Comparison of ENCODE assay signal across 12 mouse cellular contexts in genomic region chr1:81520420-81521273, GRCm38 (mm10).
A peak's percentile ranks its signal among the peaks of the same experiment; 100 is the strongest.
DNase-seq lines count a peak whose midpoint lies in the region; ATAC-seq and TF ChIP-seq lines count a peak whose summit lies in the region.
"Had no signal": no experiment of that assay in that cellular context is flagged by ENCODE, and none has a peak within 500 bp of the region (broad histone marks: within the 10 kb centered on the region; RNA-seq: fewer than 3 reads in every experiment).

No protein-coding gene starts in this region.

- H3K4me2 ChIP-seq in limb, embryonic 14.5 days (replicated peaks; ENCODE audit: low read depth, low read length, severe bottlenecking) = no peak overlapping the region
- H3K4me2 ChIP-seq in forebrain, embryonic 16.5 days (ENCODE audit: low read length) = no peak overlapping the region
- H3K4me2 ChIP-seq in midbrain, embryonic 15.5 days = no peak overlapping the region

- no peak for DNase-seq in limb, embryonic 14.5 days (ENCODE audit: low spot score)
- no peak for DNase-seq in limb, embryonic 10.5 days (ENCODE audit: low spot score)
- DNase-seq in embryo, embryonic 10.5 days (ENCODE audit: low spot score) = peak; percentile 64
- no peak for DNase-seq in cerebellum, adult 8-10 months
- DNase-seq in thymus, postnatal 4 days = no peak
- DNase-seq: B cell, adult 2 months; cerebellum, postnatal 25 days; right cerebral cortex, postnatal 25 days had no signal

- peak; percentile 53; the same call in 1 of the 2 replicates for ATAC-seq in limb, embryonic 14.5 days (ENCODE audit: low FRiP score, low read depth)
- ATAC-seq in forebrain, embryonic 16.5 days = peak; percentile 90
- peak; percentile 64; the same call in 1 of the 2 replicates for ATAC-seq in midbrain, embryonic 15.5 days (replicated peaks)
- ATAC-seq in activated CD4-positive, CD25-positive, alpha-beta regulatory T cell, adult 4 months = no peak

- no peaks in the 10 kb centered on the region for H3K4me1 ChIP-seq in limb, embryonic 14.5 days (ENCODE audit: control insufficient read depth, insufficient read depth, low read length)
- peaks cover 2% of the 10 kb centered on the region; the same call in 1 of the 2 replicates for H3K4me1 ChIP-seq in limb, embryonic 10.5 days
- H3K4me1 ChIP-seq in forebrain, embryonic 16.5 days (replicated peaks; ENCODE audit: control insufficient read depth, insufficient read depth, low read length) = peaks cover 6% of the 10 kb centered on the region; the same call in 1 of the 2 replicates
- peaks cover 2% of the 10 kb centered on the region; the same call in 1 of the 2 replicates for H3K4me1 ChIP-seq in midbrain, embryonic 15.5 days

- no peak overlapping the region for H3K4me3 ChIP-seq in limb, embryonic 14.5 days (replicated peaks; ENCODE audit: low read length)
- H3K4me3 ChIP-seq in limb, embryonic 10.5 days = no peak overlapping the region
- no peak overlapping the region for H3K4me3 ChIP-seq in forebrain, embryonic 16.5 days (replicated peaks; ENCODE audit: low read length)
- H3K4me3 ChIP-seq in midbrain, embryonic 15.5 days = no peak overlapping the region

- WGBS in limb, embryonic 14.5 days = 80% methylated on average over 9 of the region's 9 CpGs
- WGBS in limb, embryonic 10.5 days = 86% methylated on average over 9 of the region's 9 CpGs
- 22% methylated on average over 9 of the region's 9 CpGs for WGBS in forebrain, embryonic 16.5 days
- 41% methylated on average over 9 of the region's 9 CpGs for WGBS in midbrain, embryonic 15.5 days

- no peak overlapping the region for H3K27ac ChIP-seq in limb, embryonic 14.5 days (replicated peaks; ENCODE audit: low read depth, low read length)
- no peak overlapping the region for H3K27ac ChIP-seq in limb, embryonic 10.5 days
- 0 out of 2 replicates have a peak overlapping the region, but pooled peaks have one; percentile 5 for H3K27ac ChIP-seq in forebrain, embryonic 16.5 days (ENCODE audit: low read length)
- H3K27ac ChIP-seq in midbrain, embryonic 15.5 days = no peak overlapping the region
- H3K27ac ChIP-seq: stomach, postnatal 0 days had no signal

- H3K9ac ChIP-seq in limb, embryonic 14.5 days (ENCODE audit: low read depth, low read length, severe bottlenecking) = no peak overlapping the region
- no peak overlapping the region for H3K9ac ChIP-seq in forebrain, embryonic 16.5 days (replicated peaks; ENCODE audit: low read depth, low read length)
- no peak overlapping the region for H3K9ac ChIP-seq in midbrain, embryonic 15.5 days

- no peaks in the 10 kb centered on the region for H3K27me3 ChIP-seq in limb, embryonic 14.5 days (ENCODE audit: control insufficient read depth, insufficient read depth, low read length)
- no peaks in the 10 kb centered on the region for H3K27me3 ChIP-seq in limb, embryonic 10.5 days (ENCODE audit: low read depth, poor library complexity, severe bottlenecking)
- no peaks in the 10 kb centered on the region for H3K27me3 ChIP-seq in forebrain, embryonic 16.5 days (replicated peaks; ENCODE audit: control insufficient read depth, insufficient read depth, low read length)
- no peaks in the 10 kb centered on the region for H3K27me3 ChIP-seq in midbrain, embryonic 15.5 days (replicated peaks)

- no peaks in the 10 kb centered on the region for H3K9me3 ChIP-seq in limb, embryonic 14.5 days (ENCODE audit: control insufficient read depth, low read length)
- no peaks in the 10 kb centered on the region for H3K9me3 ChIP-seq in limb, embryonic 10.5 days (replicated peaks)
- no peaks in the 10 kb centered on the region for H3K9me3 ChIP-seq in forebrain, embryonic 16.5 days (ENCODE audit: control insufficient read depth, low read length)
- no peaks in the 10 kb centered on the region for H3K9me3 ChIP-seq in midbrain, embryonic 15.5 days

- H3K36me3 ChIP-seq in limb, embryonic 14.5 days (ENCODE audit: control insufficient read depth, insufficient read depth, low read length) = no peaks in the 10 kb centered on the region
- no peaks in the 10 kb centered on the region for H3K36me3 ChIP-seq in limb, embryonic 10.5 days
- H3K36me3 ChIP-seq in forebrain, embryonic 16.5 days (ENCODE audit: control insufficient read depth, insufficient read depth) = no peaks in the 10 kb centered on the region
- no peaks in the 10 kb centered on the region for H3K36me3 ChIP-seq in midbrain, embryonic 15.5 days (replicated peaks)

- no peak for TF ChIP-seq POLR2A in limb, embryonic 14.5 days (IDR thresholded peaks at IDR 0.05; ENCODE audit: borderline replicate concordance, extremely low read depth, insufficient read depth, insufficient read length)
